Mouse (Mus musculus) layer of hippocampus, adult 8-10 months (tissue): ENCODE results near the gene Sema5a. TPM values are rescaled to one million over a fixed set of nuclear protein-coding genes. Genes with fewer than 3 reads are reported as not detected.

Experiments
- DNase-seq, 2 experiments: peaks; one replicate each; pipeline ENCODE4 v3.0.0; 2022; ENCODE audit warnings: low spot score in 2 of 2
- total RNA-seq, 4 experiments: library from RNA; stranded (reverse); gene quantifications; 2 replicates each; pipeline ENCODE4 v1.2.4; 2022

Gene Sema5a
- total RNA-seq, 4 experiments from 2014 or later, result 61.4 to 71.1 (median 65.6) TPM

DNA sequence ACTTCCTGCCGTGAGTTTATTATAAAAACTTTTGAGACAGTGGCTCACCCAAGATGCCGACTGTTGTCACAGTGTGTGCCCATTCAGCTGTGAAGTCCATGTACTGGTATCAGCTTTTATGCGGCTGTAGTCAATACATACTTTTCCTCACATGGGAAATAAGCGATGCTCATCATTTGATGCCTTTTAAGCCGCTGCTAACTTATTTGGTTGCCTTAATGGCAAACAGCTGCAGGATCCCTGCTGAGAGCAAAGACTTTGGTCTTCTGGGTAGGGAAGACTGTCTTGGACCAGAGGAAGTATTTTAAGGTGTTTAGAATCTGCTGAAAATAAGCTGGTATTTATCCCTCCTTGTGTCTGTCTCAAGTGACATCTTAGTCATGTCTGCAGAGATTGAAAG lies 2.7 kb downstream of the Sema5a start:
- DNase-seq, result no peak

DNA sequence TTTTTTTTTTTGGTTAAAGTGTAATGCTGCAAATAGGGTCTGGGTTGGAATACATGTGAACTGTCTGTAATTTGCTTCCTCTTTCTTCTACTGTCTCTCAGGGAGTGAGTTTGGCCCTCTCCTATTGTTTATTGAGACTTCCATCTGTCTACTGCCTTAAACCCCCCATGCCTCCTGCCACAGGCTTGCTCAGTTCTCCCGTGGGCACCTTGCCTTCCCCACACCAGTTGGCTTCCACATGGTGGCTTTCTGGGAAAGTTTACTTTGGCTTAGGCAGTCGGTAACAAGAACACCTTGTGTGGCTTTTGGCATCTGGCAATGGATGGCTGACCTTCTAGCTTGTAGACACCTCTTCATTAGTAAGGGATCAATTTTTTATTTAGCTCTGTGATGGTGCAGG lies 10.2 kb downstream of the Sema5a start:
- no peak for DNase-seq

DNA sequence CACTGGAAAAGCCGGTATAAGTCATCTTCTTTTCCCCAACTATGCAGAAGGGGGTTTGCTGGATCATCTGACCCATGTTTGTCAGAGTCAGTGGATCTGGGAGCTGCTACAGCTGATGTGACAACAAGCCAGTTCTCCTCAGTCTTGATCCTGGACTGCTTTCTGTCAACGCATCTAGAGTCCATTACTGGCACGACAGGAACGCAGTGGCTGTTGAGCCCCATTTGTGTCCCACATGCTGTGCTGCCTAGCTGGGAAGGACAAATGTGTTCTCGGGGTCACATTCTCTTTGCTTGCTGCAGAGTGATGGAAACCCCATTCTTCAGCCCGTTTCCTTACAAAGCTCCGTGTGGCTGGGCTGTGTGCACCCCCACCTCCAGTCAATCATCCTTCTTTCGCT lies 12.7 kb downstream of the Sema5a start:
- DNase-seq, result no peak

GRCm38 (mm10) chr15:32257886-32258319 lies 13.3 kb downstream of the Sema5a start:
- peak; percentile 63 to 70 for DNase-seq

- no peak for DNase-seq
These were observed 14.9 kb downstream of the Sema5a start for GRCm38 (mm10) chr15:32259362-32260096.

- DNase-seq, result no peak
These were observed 16.3 kb downstream of the Sema5a start for GRCm38 (mm10) chr15:32260942-32261341.

- DNase-seq, result no peak
These were observed 19.0 kb downstream of the Sema5a start for GRCm38 (mm10) chr15:32263651-32264050.

GRCm38 (mm10) chr15:32264822-32265377 lies 20.3 kb downstream of the Sema5a start:
- no peak for DNase-seq

- DNase-seq, result peak in 1 of 2 experiments; percentile 54
These were observed 20.8 kb downstream of the Sema5a start for GRCm38 (mm10) chr15:32265378-32265934.

- DNase-seq, result no peak
These were observed 21.7 kb downstream of the Sema5a start for GRCm38 (mm10) chr15:32266122-32266820.

DNA sequence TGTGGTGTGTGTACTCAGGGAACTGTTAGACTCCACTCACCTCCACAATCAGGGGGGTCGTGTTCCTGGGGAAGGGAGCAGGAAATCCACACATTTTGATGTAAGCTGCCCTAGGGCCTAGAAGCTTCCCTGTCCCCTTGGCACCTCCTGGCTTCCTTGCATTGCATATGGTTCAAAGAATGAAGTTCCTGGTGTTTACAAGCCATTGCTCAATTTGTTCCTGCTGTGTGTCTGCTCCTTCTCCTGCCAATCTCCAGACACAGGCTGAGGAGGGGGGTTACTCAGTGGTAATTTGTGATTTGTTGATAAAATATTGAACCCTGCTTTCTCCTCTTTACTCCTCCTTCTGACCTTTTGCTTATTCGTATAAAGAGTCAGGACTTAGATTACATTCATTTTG lies 25.5 kb downstream of the Sema5a start:
- DNase-seq, result no peak

DNA sequence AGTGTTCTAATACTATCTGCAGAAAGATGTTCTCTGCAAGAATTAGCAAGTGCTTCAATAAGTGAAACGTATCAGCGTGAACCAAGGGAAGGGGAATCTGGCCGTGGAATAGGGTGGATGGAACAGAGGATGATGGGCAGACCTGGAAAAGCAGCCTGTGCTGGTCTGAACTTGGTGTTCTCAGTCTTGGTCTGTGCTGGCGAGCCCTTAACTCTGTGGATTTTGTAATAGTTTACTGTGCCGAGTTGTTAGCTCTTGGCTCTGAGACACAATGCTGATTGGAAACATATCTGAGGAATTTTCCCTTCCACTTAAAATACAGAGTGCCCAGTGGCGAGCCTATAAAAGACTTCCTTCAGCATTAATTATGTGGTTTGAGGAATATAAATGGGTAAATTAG lies 29.3 kb downstream of the Sema5a start:
- DNase-seq, result no peak

- DNase-seq, result no peak
These were observed 30.4 kb downstream of the Sema5a start for GRCm38 (mm10) chr15:32275020-32275419.

DNA sequence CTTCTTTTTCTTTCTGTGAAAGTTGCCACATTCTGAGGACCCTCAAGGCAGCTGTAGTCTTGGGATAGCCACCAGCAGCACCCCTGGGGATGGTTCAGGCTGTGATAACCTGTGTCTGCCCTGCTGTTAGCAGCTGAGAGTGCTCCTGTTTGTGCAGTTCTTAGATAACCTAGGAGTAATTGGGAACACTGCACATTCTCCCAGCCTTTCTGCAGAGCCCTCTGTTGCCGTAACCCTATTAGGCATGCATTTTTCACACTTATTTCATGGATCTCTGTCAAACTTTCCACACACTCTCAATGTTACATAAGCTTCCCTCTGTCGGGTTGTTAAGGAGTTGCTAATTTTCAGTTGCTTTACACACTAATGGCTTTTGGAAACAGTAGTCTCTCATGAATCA lies 34.0 kb downstream of the Sema5a start:
- peak in 1 of 2 experiments; percentile 25 for DNase-seq

- no peak for DNase-seq
These were observed 36.8 kb downstream of the Sema5a start for GRCm38 (mm10) chr15:32281374-32281773.

- DNase-seq, result no peak
These were observed 40.1 kb downstream of the Sema5a start for GRCm38 (mm10) chr15:32284688-32285087.

DNA sequence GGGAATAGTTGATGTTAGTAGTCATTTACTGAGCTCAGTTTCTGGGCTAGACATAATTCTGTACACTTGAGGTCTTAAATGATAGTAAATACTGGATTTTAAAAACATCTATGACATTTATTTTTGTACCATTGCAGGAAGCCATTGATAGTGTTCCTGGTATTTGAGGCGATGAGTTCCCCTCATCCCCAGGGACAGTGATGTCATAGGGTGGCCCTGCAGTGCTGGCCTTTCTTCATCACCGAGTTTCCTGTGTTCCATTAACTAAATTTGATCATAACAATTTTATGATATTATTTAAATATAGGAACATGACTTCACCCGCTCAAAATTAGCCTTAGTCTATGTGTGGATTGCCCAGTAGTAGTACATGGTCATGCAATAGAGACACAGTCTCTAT lies 41.7 kb downstream of the Sema5a start:
- no peak for DNase-seq

DNA sequence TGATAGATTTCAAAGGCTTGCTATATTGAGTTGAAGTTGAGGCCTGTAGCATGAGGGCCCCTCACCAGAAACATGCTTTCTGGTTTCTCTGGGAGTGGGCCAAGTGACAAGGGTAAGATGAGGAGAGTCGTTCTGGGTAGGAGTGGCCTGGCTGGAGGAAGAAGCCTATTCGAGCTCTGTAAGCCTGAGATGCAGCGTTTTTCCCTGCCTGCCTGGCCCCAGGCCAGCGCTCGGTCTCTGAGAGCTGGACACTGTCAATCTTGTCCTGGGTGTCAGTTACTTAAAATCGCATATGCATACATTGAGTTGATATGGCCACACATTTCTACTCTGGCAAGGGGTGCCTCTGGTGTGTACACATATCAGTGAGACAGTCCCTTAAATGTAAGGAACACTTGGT lies 43.9 kb downstream of the Sema5a start:
- DNase-seq, result no peak

GRCm38 (mm10) chr15:32291000-32291399 lies 46.4 kb downstream of the Sema5a start:
- DNase-seq, result no peak

- DNase-seq, result no peak
These were observed 51.9 kb downstream of the Sema5a start for GRCm38 (mm10) chr15:32296523-32296922.

DNA sequence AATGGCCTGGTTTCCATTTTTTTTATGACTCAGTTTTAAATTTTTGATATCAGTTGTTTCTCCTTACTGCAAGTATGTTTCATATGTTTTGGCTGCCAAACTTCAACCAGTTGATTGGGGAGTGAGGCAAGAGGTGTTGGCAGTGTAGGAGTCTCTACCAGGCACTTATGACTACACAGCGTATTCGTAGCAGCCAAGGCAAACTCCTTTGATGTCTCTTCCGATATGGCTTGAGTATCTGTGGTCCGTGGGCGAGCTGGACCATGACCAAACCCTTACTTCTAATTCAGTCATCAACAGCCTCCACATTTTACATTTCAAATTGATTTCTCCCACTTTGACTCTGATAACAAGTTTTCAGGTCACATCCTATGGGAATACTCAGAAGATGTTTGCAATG lies 52.7 kb downstream of the Sema5a start:
- DNase-seq, result no peak

DNA sequence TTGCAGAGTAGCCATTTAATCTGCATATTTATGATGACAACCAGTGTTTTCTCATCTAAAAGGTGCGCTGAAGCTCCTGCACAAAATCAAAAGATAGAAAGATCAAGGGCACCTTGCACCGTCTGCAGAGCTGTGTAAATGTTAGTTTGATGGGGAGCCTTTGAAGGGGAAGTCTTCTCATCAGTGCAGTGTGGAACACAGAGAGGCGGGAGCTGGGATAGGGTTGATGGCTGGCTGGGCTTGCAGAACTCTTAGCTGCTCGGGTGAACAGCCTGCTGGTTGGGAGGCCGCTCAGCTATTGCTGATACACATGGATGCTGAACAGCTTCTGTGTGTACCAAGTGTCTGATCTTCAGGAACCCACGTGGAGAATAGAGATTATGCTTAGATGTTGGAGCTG lies 53.9 kb downstream of the Sema5a start:
- no peak for DNase-seq
